ENCODE assay signal across 8 mouse cellular contexts in genomic region chrX:159256040-159256852, GRCm38 (mm10). TPM values are rescaled to one million over a fixed set of nuclear protein-coding genes. Genes with fewer than 3 reads are reported as not detected.
DNase-seq lines count a peak whose midpoint lies in the region; ATAC-seq lines count a peak whose summit lies in the region.

No protein-coding gene starts in this region.

- peak; percentile 16; the same call in 1 of the 2 replicates for ATAC-seq in lung, embryonic 15.5 days (ENCODE audit: borderline replicate concordance, extremely low read depth, low FRiP score, low TSS enrichment)
- ATAC-seq in forebrain, embryonic 13.5 days, result peak; percentile 57
- no peak; the same call in 1 of the 2 replicates for ATAC-seq in hindbrain, embryonic 14.5 days (ENCODE audit: low FRiP score)
- ATAC-seq in limb, embryonic 12.5 days (ENCODE audit: insufficient number of reproducible peaks, insufficient read depth, low FRiP score, low TSS enrichment, low read depth), result peak; percentile 38
- peak; percentile 61 for ATAC-seq in neural tube, embryonic 14.5 days (ENCODE audit: low read depth)
- ATAC-seq in granulocyte monocyte progenitor cell, adult 5-6 weeks (replicated peaks; ENCODE audit: poor library complexity, severe bottlenecking), result no peak

- H3K27me3 ChIP-seq in lung, embryonic 15.5 days, result no peaks in the 10 kb centered on the region
- no peaks in the 10 kb centered on the region for H3K27me3 ChIP-seq in forebrain, embryonic 13.5 days
- no peaks in the 10 kb centered on the region for H3K27me3 ChIP-seq in hindbrain, embryonic 14.5 days (ENCODE audit: control insufficient read depth, insufficient read depth, low read length)
- H3K27me3 ChIP-seq in limb, embryonic 12.5 days, result peaks cover 34% of the 10 kb centered on the region
- H3K27me3 ChIP-seq in neural tube, embryonic 14.5 days (ENCODE audit: control insufficient read depth, insufficient read depth, low read length), result no peaks in the 10 kb centered on the region

- peak overlapping the region; percentile 64 for H3K4me3 ChIP-seq in lung, embryonic 15.5 days
- H3K4me3 ChIP-seq in forebrain, embryonic 13.5 days, result peak overlapping the region; percentile 63
- H3K4me3 ChIP-seq in hindbrain, embryonic 14.5 days (replicated peaks; ENCODE audit: low read length), result peak overlapping the region; percentile 60
- peak overlapping the region; percentile 59 for H3K4me3 ChIP-seq in limb, embryonic 12.5 days (replicated peaks)
- peak overlapping the region; percentile 53 for H3K4me3 ChIP-seq in neural tube, embryonic 14.5 days (ENCODE audit: low read depth, low read length)

- no peaks in the 10 kb centered on the region for H3K36me3 ChIP-seq in lung, embryonic 15.5 days
- H3K36me3 ChIP-seq in forebrain, embryonic 13.5 days (ENCODE audit: poor library complexity, severe bottlenecking), result no peaks in the 10 kb centered on the region
- no peaks in the 10 kb centered on the region for H3K36me3 ChIP-seq in hindbrain, embryonic 14.5 days (replicated peaks; ENCODE audit: control insufficient read depth, insufficient read depth)
- H3K36me3 ChIP-seq in limb, embryonic 12.5 days, result no peaks in the 10 kb centered on the region
- no peaks in the 10 kb centered on the region for H3K36me3 ChIP-seq in neural tube, embryonic 14.5 days (ENCODE audit: control insufficient read depth, insufficient read depth, low read length)

- WGBS in lung, embryonic 15.5 days, result 15% methylated on average over 43 of the region's 57 CpGs
- 13% methylated on average over 38 of the region's 57 CpGs for WGBS in forebrain, embryonic 13.5 days
- WGBS in hindbrain, embryonic 14.5 days, result 18% methylated on average over 42 of the region's 57 CpGs
- WGBS in limb, embryonic 12.5 days, result 13% methylated on average over 37 of the region's 57 CpGs
- 12% methylated on average over 38 of the region's 57 CpGs for WGBS in neural tube, embryonic 14.5 days

- peak overlapping the region; percentile 91 for H3K27ac ChIP-seq in lung, embryonic 15.5 days
- H3K27ac ChIP-seq in forebrain, embryonic 13.5 days, result peak overlapping the region; percentile 89
- peak overlapping the region; percentile 89 for H3K27ac ChIP-seq in hindbrain, embryonic 14.5 days
- H3K27ac ChIP-seq in limb, embryonic 12.5 days, result peak overlapping the region; percentile 92
- peak overlapping the region; percentile 81 for H3K27ac ChIP-seq in neural tube, embryonic 14.5 days (ENCODE audit: low read depth, low read length)

- peak overlapping the region; percentile 62 for H3K4me2 ChIP-seq in lung, embryonic 15.5 days
- H3K4me2 ChIP-seq in forebrain, embryonic 13.5 days, result peak overlapping the region; percentile 65
- H3K4me2 ChIP-seq in hindbrain, embryonic 14.5 days (replicated peaks), result peak overlapping the region; percentile 68
- H3K4me2 ChIP-seq in limb, embryonic 12.5 days, result peak overlapping the region; percentile 60
- peak overlapping the region; percentile 54 for H3K4me2 ChIP-seq in neural tube, embryonic 14.5 days (ENCODE audit: low read depth, low read length)

- H3K9ac ChIP-seq in lung, embryonic 15.5 days, result peak overlapping the region; percentile 68
- H3K9ac ChIP-seq in forebrain, embryonic 13.5 days, result peak overlapping the region; percentile 78
- peak overlapping the region; percentile 66 for H3K9ac ChIP-seq in hindbrain, embryonic 14.5 days
- peak overlapping the region; percentile 73 for H3K9ac ChIP-seq in limb, embryonic 12.5 days (replicated peaks)
- H3K9ac ChIP-seq in neural tube, embryonic 14.5 days (replicated peaks; ENCODE audit: low read depth, low read length), result peak overlapping the region; percentile 55

- H3K4me1 ChIP-seq in lung, embryonic 15.5 days, result no peaks in the 10 kb centered on the region
- H3K4me1 ChIP-seq in forebrain, embryonic 13.5 days, result no peaks in the 10 kb centered on the region
- H3K4me1 ChIP-seq in hindbrain, embryonic 14.5 days (replicated peaks; ENCODE audit: control insufficient read depth, insufficient read depth, low read length), result no peaks in the 10 kb centered on the region
- no peaks in the 10 kb centered on the region for H3K4me1 ChIP-seq in limb, embryonic 12.5 days (replicated peaks)
- no peaks in the 10 kb centered on the region for H3K4me1 ChIP-seq in neural tube, embryonic 14.5 days (ENCODE audit: control insufficient read depth, insufficient read depth, low read length)

- no peaks in the 10 kb centered on the region for H3K9me3 ChIP-seq in lung, embryonic 15.5 days
- H3K9me3 ChIP-seq in forebrain, embryonic 13.5 days (replicated peaks), result no peaks in the 10 kb centered on the region
- H3K9me3 ChIP-seq in hindbrain, embryonic 14.5 days (ENCODE audit: control insufficient read depth, low read length), result no peaks in the 10 kb centered on the region
- H3K9me3 ChIP-seq in limb, embryonic 12.5 days, result no peaks in the 10 kb centered on the region
- no peaks in the 10 kb centered on the region for H3K9me3 ChIP-seq in neural tube, embryonic 14.5 days (ENCODE audit: control insufficient read depth, low read length)

- DNase-seq in lung, postnatal 25 days (ENCODE audit: low spot score), result no peak
- DNase-seq in adrenal gland, postnatal 25 days, result peak; percentile 9
- no peak for DNase-seq in hindbrain, embryonic 14.5 days (ENCODE audit: low spot score)

RNA-seq across cellular contexts. Expression of gene Rps6ka3, which starts 46.1 kb away (rescaled TPM):
- polyA plus RNA-seq in lung, embryonic 15.5 days (2015; fragmentation: Nextera tagmentation; extraction: Ambion mirVana), result 5.8 and 6.8 TPM in 2 replicates
- 56.0 and 57.8 TPM in 2 replicates for total RNA-seq in adrenal gland, postnatal 25 days (2021)
- polyA plus RNA-seq in forebrain, embryonic 13.5 days (2015; fragmentation: Nextera tagmentation; extraction: Ambion mirVana), result 3.4 and 4.8 TPM in 2 replicates
- 4.0 and 4.7 TPM in 2 replicates for polyA plus RNA-seq in hindbrain, embryonic 14.5 days (2014; fragmentation: Nextera tagmentation; extraction: Ambion mirVana)
- 4.3 and 5.4 TPM in 2 replicates for polyA plus RNA-seq in limb, embryonic 12.5 days (2016; fragmentation: Nextera tagmentation; extraction: Ambion mirVana)
- polyA plus RNA-seq in neural tube, embryonic 14.5 days (2014; fragmentation: Nextera tagmentation; extraction: Ambion mirVana), result 4.4 and 6.4 TPM in 2 replicates
- 31.3 and 33.3 TPM in 2 replicates for total RNA-seq in granulocyte monocyte progenitor cell, adult 5-6 weeks (2014; fragmentation: Nextera tagmentation)
- 36.5 and 41.7 TPM in 2 replicates for total RNA-seq in granulocyte monocyte progenitor cell, adult 5-6 weeks (2017)

Comparison
In these comparisons a context has a peak if more than half of its experiments do, and no peak if none do; other contexts are left out.
1. ATAC-seq: peak in lung, embryonic 15.5 days (single experiment), forebrain, embryonic 13.5 days (single experiment), limb, embryonic 12.5 days (single experiment) and neural tube, embryonic 14.5 days (single experiment); none in hindbrain, embryonic 14.5 days (single experiment) and granulocyte monocyte progenitor cell, adult 5-6 weeks (single experiment).
2. Peak in every context shown above with its lines, with median percentiles within 50 percentile points of each other: H3K27ac ChIP-seq, H3K4me2 ChIP-seq, H3K4me3 ChIP-seq and H3K9ac ChIP-seq.